Mouse (Mus musculus) forebrain, embryonic 11.5 days (tissue): ENCODE results near the gene Pgm1. TPM values are rescaled to one million over a fixed set of nuclear protein-coding genes. Genes with fewer than 3 reads are reported as not detected.

ENCODE experiments used
- ATAC-seq: fragments of 200-750 bp; cut with Nextera tagmentation; replicated peaks from 2 replicates; pipeline ENCODE4 v1.8.0; 2017; ENCODE audit warnings: moderate TSS enrichment; ENCODE audit not compliant: low FRiP score
- DNase-seq: peaks from one replicate; pipeline ENCODE4 v3.0.0-alpha.2; 2017; ENCODE audit warnings: low spot score
- H3K27ac ChIP-seq: fragments of 300-500 bp; sonication (generic); 2 replicates; pipeline ENCODE4 v1.5.1; 2014; ENCODE audit warnings: low read depth, low read length
- H3K27me3 ChIP-seq: fragments of 300-500 bp; sonication (generic); 2 replicates; pipeline ENCODE4 v1.6.1; 2014; ENCODE audit warnings: mild to moderate bottlenecking, low read length, mixed read lengths; ENCODE audit not compliant: control insufficient read depth, insufficient read depth
- H3K36me3 ChIP-seq: fragments of 300-500 bp; sonication (generic); 2 replicates; pipeline ENCODE4 v1.6.1; 2014; ENCODE audit warnings: mild to moderate bottlenecking, low read length, moderate library complexity, mixed read lengths; ENCODE audit not compliant: control insufficient read depth, insufficient read depth
- H3K4me1 ChIP-seq: fragments of 300-500 bp; sonication (generic); replicated peaks from 2 replicates; pipeline ENCODE4 v1.6.1; 2014; ENCODE audit warnings: low read length, mixed read lengths; ENCODE audit not compliant: control insufficient read depth, insufficient read depth
- H3K4me2 ChIP-seq: fragments of 300-500 bp; sonication (generic); 2 replicates; pipeline ENCODE4 v1.6.1; 2014; ENCODE audit warnings: low read depth, mild to moderate bottlenecking, low read length, moderate library complexity, mixed read lengths; ENCODE audit not compliant: severe bottlenecking
- H3K4me3 ChIP-seq: fragments of 300-500 bp; sonication (generic); 2 replicates; pipeline ENCODE4 v1.5.1; 2014; ENCODE audit warnings: low read depth, low read length
- H3K9ac ChIP-seq: fragments of 300-500 bp; sonication (generic); 2 replicates; pipeline ENCODE4 v1.6.1; 2014; ENCODE audit warnings: low read length
- H3K9me3 ChIP-seq: fragments of 300-500 bp; sonication (generic); 2 replicates; pipeline ENCODE4 v1.6.1; 2016; ENCODE audit warnings: low read length, mixed read lengths; ENCODE audit not compliant: control insufficient read depth
- whole genome bisulfite sequencing: fragments of 180-500 bp; shearing (Covaris S2); extraction: QIAGEN DNeasy Blood & Tissue Kit; methylation state at CpG from one replicate; pipeline ENCODE4 v1.1.7; 2014; 5-methylcytosine and 5-hydroxymethylcytosine counted together
- polyA plus RNA-seq: library from polyadenylated mRNA; unstranded; fragments of >200 nt; fragmentation: Nextera tagmentation; extraction: Ambion mirVana; gene quantifications from 2 replicates; pipeline ENCODE4 v1.2.1, GENCODE M21; 2014

The Pgm1 gene
- polyA plus RNA-seq, 1 experiment from 2014 or later = 56.8 TPM

GRCm38 (mm10) chr4:99985086-99985485 lies 55.9 kb downstream of the Pgm1 start:
- Histone ChIP-seq H3K9ac (no peak overlapping the region), H3K27me3 (no peaks in the 10 kb centered on the region), H3K36me3 (no peaks in the 10 kb centered on the region), H3K4me1 (no peaks in the 10 kb centered on the region), H3K4me3 (no peak overlapping the region), H3K27ac (no peak overlapping the region), H3K4me2 (no peak overlapping the region), H3K9me3 (no peaks in the 10 kb centered on the region)
- no peak for ATAC-seq
- WGBS = 91% methylated on average over 7 of the region's 7 CpGs
- DNase-seq = no peak

DNA sequence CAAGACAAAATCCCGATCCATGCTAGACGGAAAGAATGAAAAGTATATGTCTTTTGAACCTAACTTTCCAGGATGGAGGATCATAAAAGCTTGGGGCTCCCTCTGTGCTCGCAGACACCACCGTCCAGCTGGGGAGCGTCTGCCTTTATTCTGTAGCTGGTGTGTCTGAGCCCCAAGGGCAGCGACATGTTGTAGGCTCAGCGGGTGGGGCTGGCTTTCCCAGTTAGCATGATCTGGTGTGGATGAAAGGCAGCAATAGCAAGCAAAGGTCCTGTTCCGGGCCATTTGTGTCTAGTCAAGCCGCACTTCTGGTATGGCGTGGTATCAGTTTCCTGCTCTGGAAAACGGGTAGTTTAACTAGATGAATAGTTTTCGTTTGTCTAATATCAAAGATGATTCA lies 56.4 kb downstream of the Pgm1 start:
- Histone ChIP-seq H3K4me3 (no peak overlapping the region), H3K27me3 (no peaks in the 10 kb centered on the region), H3K4me2 (no peak overlapping the region), H3K9ac (no peak overlapping the region), H3K4me1 (no peaks in the 10 kb centered on the region), H3K9me3 (no peaks in the 10 kb centered on the region), H3K36me3 (no peaks in the 10 kb centered on the region), H3K27ac (no peak overlapping the region)
- no peak for ATAC-seq
- no peak for DNase-seq
- 85% methylated on average over 12 of the region's 12 CpGs for WGBS

- WGBS = 94% methylated on average over 10 of the region's 10 CpGs
- Histone ChIP-seq H3K27me3 (no peaks in the 10 kb centered on the region), H3K4me3 (no peak overlapping the region), H3K4me2 (no peak overlapping the region), H3K9ac (no peak overlapping the region), H3K27ac (no peak overlapping the region), H3K36me3 (no peaks in the 10 kb centered on the region), H3K9me3 (no peaks in the 10 kb centered on the region), H3K4me1 (no peaks in the 10 kb centered on the region)
- ATAC-seq = no peak
- no peak for DNase-seq
These were observed 57.4 kb downstream of the Pgm1 start for GRCm38 (mm10) chr4:99986609-99987008.

- H3K4me3 ChIP-seq = no peak overlapping the region
- no peak overlapping the region for H3K27ac ChIP-seq
- DNase-seq (no peak), ATAC-seq (no peak)
- H3K36me3 ChIP-seq = no peaks in the 10 kb centered on the region
- H3K9me3 ChIP-seq = no peaks in the 10 kb centered on the region
- no peak overlapping the region for H3K9ac ChIP-seq
- 80% methylated on average over 7 of the region's 7 CpGs for WGBS
- H3K4me2 ChIP-seq = no peak overlapping the region
- no peaks in the 10 kb centered on the region for H3K4me1 ChIP-seq
- no peaks in the 10 kb centered on the region for H3K27me3 ChIP-seq
These were observed 59.6 kb downstream of the Pgm1 start for GRCm38 (mm10) chr4:99988771-99989170.

DNA sequence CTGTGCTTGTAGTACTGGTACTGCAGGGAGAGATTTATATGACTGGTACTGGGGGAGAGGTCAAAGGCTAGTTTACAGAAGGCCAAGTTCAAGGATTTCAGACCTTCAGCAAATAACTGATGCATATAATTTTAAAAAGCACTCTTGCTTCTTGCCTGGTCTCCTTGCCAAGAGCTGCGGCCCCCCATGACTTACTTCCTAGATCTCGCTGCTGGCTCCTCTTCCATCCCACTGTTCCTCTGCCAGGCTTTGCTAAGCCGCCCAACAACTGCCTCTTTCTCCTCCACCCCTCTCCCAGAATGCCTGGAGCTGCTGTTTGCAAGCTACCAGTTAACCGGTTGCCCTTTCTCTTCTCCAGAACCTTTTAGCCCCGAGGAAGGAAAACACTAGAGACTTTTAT lies 71.8 kb downstream of the Pgm1 start:
- 77% methylated on average over 5 of the region's 5 CpGs for WGBS
- Histone ChIP-seq H3K27ac (no peak overlapping the region), H3K4me1 (no peaks in the 10 kb centered on the region), H3K9me3 (no peaks in the 10 kb centered on the region), H3K4me2 (no peak overlapping the region), H3K36me3 (no peaks in the 10 kb centered on the region), H3K27me3 (no peaks in the 10 kb centered on the region), H3K9ac (no peak overlapping the region), H3K4me3 (no peak overlapping the region)
- ATAC-seq (no peak), DNase-seq (peak; percentile 5)

- 72% methylated on average over 7 of the region's 7 CpGs for WGBS
- Histone ChIP-seq H3K9me3 (no peaks in the 10 kb centered on the region), H3K4me2 (no peak overlapping the region), H3K9ac (no peak overlapping the region), H3K36me3 (no peaks in the 10 kb centered on the region), H3K27me3 (no peaks in the 10 kb centered on the region), H3K27ac (no peak overlapping the region), H3K4me3 (no peak overlapping the region), H3K4me1 (no peaks in the 10 kb centered on the region)
- ATAC-seq (no peak), DNase-seq (peak; percentile 5)
These were observed 72.6 kb downstream of the Pgm1 start for GRCm38 (mm10) chr4:100001806-100002205.

DNA sequence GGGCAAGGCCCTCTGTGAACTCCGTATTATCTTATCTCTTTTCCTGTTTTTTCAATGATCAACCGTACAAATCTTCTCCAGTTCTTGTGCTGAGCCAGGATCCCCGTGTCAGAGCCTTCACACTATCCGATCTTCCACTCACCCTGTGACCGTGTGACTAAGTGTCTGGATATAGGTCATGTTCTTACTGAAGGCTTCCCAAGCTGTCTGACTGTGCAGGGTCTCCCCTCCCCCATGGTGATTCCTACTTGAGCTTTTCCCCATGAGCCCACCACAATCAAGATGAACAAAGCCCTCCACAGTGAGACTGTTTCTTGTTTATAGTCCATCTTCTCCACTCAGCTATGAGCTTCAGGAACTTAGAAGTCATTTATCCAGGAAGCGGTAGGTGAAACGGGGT lies 78.5 kb downstream of the Pgm1 start:
- no peak overlapping the region for H3K4me3 ChIP-seq
- no peak overlapping the region for H3K27ac ChIP-seq
- H3K27me3 ChIP-seq = no peaks in the 10 kb centered on the region
- H3K9ac ChIP-seq = no peak overlapping the region
- no peak for ATAC-seq
- H3K36me3 ChIP-seq = no peaks in the 10 kb centered on the region
- DNase-seq = peak; percentile 3
- no peaks in the 10 kb centered on the region; the same call in 1 of the 2 replicates for H3K4me1 ChIP-seq
- no peaks in the 10 kb centered on the region for H3K9me3 ChIP-seq
- 86% methylated on average over 7 of the region's 7 CpGs for WGBS
- H3K4me2 ChIP-seq = no peak overlapping the region

DNA sequence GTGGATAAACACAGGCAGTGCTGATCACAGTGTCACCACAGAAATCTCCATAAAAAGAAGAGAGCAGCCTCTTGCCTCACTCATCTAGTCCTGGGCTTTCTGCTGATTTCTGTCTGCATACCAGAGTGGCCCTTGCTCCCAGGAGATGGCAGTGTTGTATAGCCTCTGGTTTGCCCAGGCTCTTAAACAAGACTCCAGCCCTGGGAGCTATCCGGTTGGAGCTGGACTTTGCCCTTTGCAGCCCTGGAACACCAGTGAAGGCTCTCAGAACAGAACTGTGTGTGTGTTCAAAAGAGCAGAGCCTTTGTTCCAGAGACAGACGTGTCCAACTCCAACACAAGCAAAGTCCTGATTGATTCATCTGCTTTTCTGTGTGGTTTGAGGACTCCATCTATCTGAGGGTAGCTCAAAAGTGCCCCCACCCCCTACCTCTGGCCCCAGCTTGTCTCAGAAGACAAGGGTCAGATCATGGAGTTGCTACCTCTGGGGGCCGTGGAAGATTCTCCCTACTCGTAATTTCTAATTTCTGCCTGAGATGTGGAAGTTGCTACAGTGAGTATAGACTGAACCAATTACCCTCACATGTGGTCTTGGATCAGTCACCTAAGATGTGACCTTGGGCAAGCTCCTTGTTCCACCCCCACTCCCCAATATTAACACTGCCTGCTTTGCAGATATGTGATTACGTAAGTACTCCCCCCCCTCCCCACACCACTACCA lies 79.3 kb downstream of the Pgm1 start:
- Histone ChIP-seq H3K36me3 (no peaks in the 10 kb centered on the region), H3K4me1 (no peaks in the 10 kb centered on the region; the same call in 1 of the 2 replicates), H3K9me3 (no peaks in the 10 kb centered on the region), H3K9ac (no peak overlapping the region), H3K4me2 (no peak overlapping the region), H3K27me3 (no peaks in the 10 kb centered on the region), H3K27ac (no peak overlapping the region), H3K4me3 (no peak overlapping the region)
- ATAC-seq (peak; percentile 72), DNase-seq (peak; percentile 69)
- WGBS = 43% methylated on average over 5 of the region's 5 CpGs

GRCm38 (mm10) chr4:100009211-100009678 lies 80.0 kb downstream of the Pgm1 start:
- H3K4me1 ChIP-seq = no peaks in the 10 kb centered on the region; the same call in 1 of the 2 replicates
- no peaks in the 10 kb centered on the region for H3K36me3 ChIP-seq
- 74% methylated on average over 8 of the region's 8 CpGs for WGBS
- ATAC-seq = no peak
- no peaks in the 10 kb centered on the region for H3K27me3 ChIP-seq
- H3K9ac ChIP-seq = no peak overlapping the region
- no peak overlapping the region for H3K27ac ChIP-seq
- H3K4me2 ChIP-seq = no peak overlapping the region
- no peak for DNase-seq
- H3K4me3 ChIP-seq = no peak overlapping the region
- H3K9me3 ChIP-seq = no peaks in the 10 kb centered on the region
